Mouse (Mus musculus): ENCODE results near the gene Ppp1cc.

- peak; percentile 90; the same call in 1 of the 2 replicates for TF ChIP-seq CTCF (IDR thresholded peaks at IDR 0.05; ENCODE audit: borderline replicate concordance, control insufficient read depth, extremely low read depth, insufficient read depth, low read length, poor library complexity)
- TF ChIP-seq POLR2A (IDR thresholded peaks at IDR 0.05; ENCODE audit: control insufficient read depth, extremely low read depth, insufficient read depth, low read length, poor library complexity): no peak
Measured at GRCm38 (mm10) chr5:122114176-122114575, 43.9 kb upstream of the Ppp1cc start.

Measured in thymus, adult 2 months (tissue).